Mouse (Mus musculus) stomach, embryonic 14.5 days (tissue): ENCODE measurements at regions not wholly inside any gene's neighbourhood (a gene's known extent, or its start where the extent isn't known, plus 50 kb on each side); places are given as distances from the start of the nearest gene placed in this dataset.

Experiments used
- ATAC-seq: fragments of 200-750 bp; cut with Nextera tagmentation; 2 replicates; pipeline ENCODE4 v1.8.0; 2017; ENCODE audit warnings: low read depth, moderate TSS enrichment; ENCODE audit not compliant: insufficient number of reproducible peaks, insufficient read depth, low FRiP score
- H3K27ac ChIP-seq: fragments of 300-500 bp; sonication (generic); 2 replicates; pipeline ENCODE4 v1.5.1; 2014; ENCODE audit warnings: mild to moderate bottlenecking, low read length, moderate library complexity, mixed read lengths
- H3K27me3 ChIP-seq: fragments of 300-500 bp; sonication (generic); 2 replicates; pipeline ENCODE4 v1.6.1; 2014; ENCODE audit warnings: low read length, control low read depth, mixed read lengths; ENCODE audit not compliant: control insufficient read depth, insufficient read depth
- H3K36me3 ChIP-seq: fragments of 300-500 bp; sonication (generic); 2 replicates; pipeline ENCODE4 v1.6.1; 2014; ENCODE audit warnings: mild to moderate bottlenecking, control low read depth, low read length, moderate library complexity, mixed read lengths; ENCODE audit not compliant: control insufficient read depth, insufficient read depth
- H3K4me1 ChIP-seq: fragments of 300-500 bp; sonication (generic); 2 replicates; pipeline ENCODE4 v1.6.1; 2014; ENCODE audit warnings: low read length, control low read depth, mixed read lengths; ENCODE audit not compliant: control insufficient read depth, insufficient read depth
- H3K4me2 ChIP-seq: fragments of 300-500 bp; sonication (generic); replicated peaks from 2 replicates; pipeline ENCODE4 v1.6.1; 2014; ENCODE audit warnings: low read depth, low read length, control low read depth
- H3K4me3 ChIP-seq: fragments of 300-500 bp; sonication (generic); 2 replicates; pipeline ENCODE4 v1.5.1; 2014; ENCODE audit warnings: low read depth, low read length, control low read depth
- H3K9ac ChIP-seq: fragments of 300-500 bp; sonication (generic); replicated peaks from 2 replicates; pipeline ENCODE4 v1.6.1; 2014; ENCODE audit warnings: low read depth, mild to moderate bottlenecking, control low read depth, low read length, moderate library complexity, mixed read lengths
- H3K9me3 ChIP-seq: fragments of 300-500 bp; sonication (generic); 2 replicates; pipeline ENCODE4 v1.6.1; 2016; ENCODE audit warnings: low read depth, low read length, control low read depth; ENCODE audit not compliant: control insufficient read depth
- WGBS: fragments of 180-500 bp; shearing (Covaris S2); extraction: QIAGEN DNeasy Blood & Tissue Kit; methylation state at CpG from one replicate; pipeline ENCODE4 v1.1.7; 2014; 5-methylcytosine and 5-hydroxymethylcytosine counted together

DNA sequence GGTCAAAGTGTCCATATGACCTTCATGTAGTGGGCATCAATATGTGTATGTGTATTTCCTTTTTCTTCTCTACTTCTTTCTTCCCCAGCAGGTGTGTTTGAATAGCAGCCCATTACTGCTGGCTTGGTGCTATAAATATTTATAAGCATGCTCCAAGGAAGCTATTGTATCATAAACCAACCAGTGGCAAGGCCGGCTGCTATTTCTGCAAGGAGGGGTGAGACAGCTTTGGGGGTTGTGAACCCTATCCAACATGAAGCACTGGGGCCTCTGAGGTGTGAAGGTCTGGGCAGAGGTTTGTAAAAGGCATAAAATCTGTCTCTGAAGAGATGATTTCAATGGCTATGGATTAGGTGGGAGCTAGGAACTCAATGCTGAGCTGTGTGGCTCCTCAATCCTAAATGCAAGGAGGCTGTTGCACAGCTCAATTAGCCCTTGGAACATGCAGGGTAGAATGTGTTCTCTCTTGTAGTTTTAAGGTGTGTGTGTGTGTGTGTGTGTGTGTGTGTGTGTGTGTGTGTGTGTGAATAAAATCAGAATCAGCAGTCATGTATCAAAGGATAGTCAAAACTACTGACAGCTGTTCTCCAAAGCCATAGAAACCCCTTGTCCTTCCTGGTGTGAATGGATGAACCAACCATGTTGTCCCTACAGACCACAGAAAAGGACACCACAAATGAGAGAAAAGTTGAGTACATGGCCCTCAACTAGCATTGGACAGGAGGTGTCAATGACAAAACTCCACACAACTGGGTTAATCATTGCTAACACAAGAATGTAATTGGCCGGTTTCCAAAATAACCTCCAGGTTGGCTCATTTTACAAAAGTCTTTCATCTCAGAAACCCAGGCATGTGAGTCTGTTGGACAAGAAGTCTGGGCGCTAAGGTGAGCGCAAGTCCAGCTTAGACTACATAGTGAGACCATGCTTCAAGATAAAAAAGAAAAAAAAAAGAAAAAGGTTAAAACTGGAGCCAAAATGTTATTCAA lies 809.0 kb downstream of the Ntrk3 start:
- Histone ChIP-seq H3K4me3 (no peak overlapping the region), H3K36me3 (no peaks in the 10 kb centered on the region), H3K9ac (no peak overlapping the region), H3K27me3 (no peaks in the 10 kb centered on the region), H3K9me3 (no peaks in the 10 kb centered on the region), H3K4me1 (no peaks in the 10 kb centered on the region), H3K27ac (no peak overlapping the region), H3K4me2 (no peak overlapping the region)
- 70% methylated on average over 4 of the region's 4 CpGs for WGBS
- no peak for ATAC-seq

- no peaks in the 10 kb centered on the region for H3K27me3 ChIP-seq
- H3K4me1 ChIP-seq = no peaks in the 10 kb centered on the region
- no peak overlapping the region for H3K4me2 ChIP-seq
- WGBS = 75% methylated on average over 7 of the region's 7 CpGs
- no peak overlapping the region for H3K27ac ChIP-seq
- no peak overlapping the region for H3K4me3 ChIP-seq
- ATAC-seq = no peak
- H3K9me3 ChIP-seq = no peaks in the 10 kb centered on the region
- H3K36me3 ChIP-seq = no peaks in the 10 kb centered on the region
- H3K9ac ChIP-seq = no peak overlapping the region
Measured at GRCm38 (mm10) chr7:77899231-77899630, 838.6 kb downstream of the Ntrk3 start.

- Histone ChIP-seq H3K36me3 (no peaks in the 10 kb centered on the region), H3K9ac (no peak overlapping the region), H3K27ac (no peak overlapping the region), H3K4me1 (no peaks in the 10 kb centered on the region), H3K4me3 (no peak overlapping the region), H3K27me3 (no peaks in the 10 kb centered on the region), H3K9me3 (no peaks in the 10 kb centered on the region), H3K4me2 (no peak overlapping the region)
- WGBS = 50% methylated on average over 2 of the region's 2 CpGs
- ATAC-seq = no peak
Measured at GRCm38 (mm10) chr7:77888543-77888942, 849.3 kb downstream of the Ntrk3 start.

- Histone ChIP-seq H3K4me1 (no peaks in the 10 kb centered on the region), H3K4me2 (no peak overlapping the region), H3K27ac (no peak overlapping the region), H3K36me3 (no peaks in the 10 kb centered on the region), H3K4me3 (no peak overlapping the region), H3K9me3 (no peaks in the 10 kb centered on the region), H3K27me3 (no peaks in the 10 kb centered on the region), H3K9ac (no peak overlapping the region)
- no peak for ATAC-seq
- WGBS = 89% methylated on average over 5 of the region's 5 CpGs
Measured at GRCm38 (mm10) chr7:77882605-77883354, 855.0 kb downstream of the Ntrk3 start.

DNA sequence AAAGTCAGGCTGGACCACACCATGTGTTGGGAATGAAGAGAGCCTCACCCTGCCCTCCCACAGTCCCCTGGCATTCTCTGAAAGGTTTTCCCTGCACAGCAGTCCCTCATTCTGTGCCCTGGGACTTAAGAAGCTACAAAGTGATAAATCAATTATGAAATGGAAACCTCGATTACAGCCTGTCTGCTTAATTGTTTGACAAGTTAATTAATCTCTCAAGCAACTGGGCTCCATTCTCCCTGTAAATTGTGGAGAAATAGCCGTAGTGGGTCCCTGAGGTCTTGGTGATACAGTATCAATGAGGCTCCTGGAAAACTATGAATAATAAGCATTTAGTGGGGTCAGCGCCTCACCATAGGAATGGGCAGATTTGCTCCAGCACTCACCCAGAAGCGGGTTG lies 870.3 kb downstream of the Ntrk3 start:
- Histone ChIP-seq H3K9me3 (no peaks in the 10 kb centered on the region), H3K9ac (no peak overlapping the region), H3K27ac (no peak overlapping the region), H3K4me3 (no peak overlapping the region), H3K4me2 (no peak overlapping the region), H3K4me1 (no peaks in the 10 kb centered on the region), H3K27me3 (no peaks in the 10 kb centered on the region), H3K36me3 (no peaks in the 10 kb centered on the region)
- ATAC-seq = no peak
- 49% methylated on average over 4 of the region's 4 CpGs for WGBS

DNA sequence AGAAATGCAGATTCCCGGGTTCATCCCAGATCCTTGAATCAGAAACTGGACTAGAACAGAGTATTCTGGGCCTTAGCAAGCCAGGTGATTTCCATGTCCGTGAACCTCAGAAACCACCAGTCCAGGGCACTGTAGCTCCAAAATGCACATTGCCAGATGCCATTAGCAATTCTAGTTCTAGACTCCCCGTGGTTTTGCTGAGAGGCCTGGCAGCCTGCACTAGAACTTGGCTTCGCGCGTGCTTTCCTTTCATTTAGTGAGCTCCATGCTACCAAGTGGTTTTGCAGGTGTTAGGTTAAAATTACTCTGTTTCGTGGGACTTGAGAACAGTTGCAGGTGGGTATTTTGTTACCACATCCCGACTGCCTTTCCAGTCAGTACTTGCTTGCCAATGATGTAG lies 876.0 kb downstream of the Ntrk3 start:
- H3K27ac ChIP-seq = no peak overlapping the region
- 88% methylated on average over 8 of the region's 8 CpGs for WGBS

GRCm38 (mm10) chr7:77858436-77858835 lies 879.4 kb downstream of the Ntrk3 start:
- no peak overlapping the region for H3K4me2 ChIP-seq
- H3K4me3 ChIP-seq = no peak overlapping the region
- ATAC-seq = peak; percentile 58; the same call in 1 of the 2 replicates
- 0 out of 2 replicates have a peak, but pooled peaks cover 4% of the 10 kb centered on the region for H3K4me1 ChIP-seq
- no peak overlapping the region for H3K9ac ChIP-seq
- WGBS = 16% methylated on average over 4 of the region's 4 CpGs
- no peaks in the 10 kb centered on the region for H3K9me3 ChIP-seq
- no peaks in the 10 kb centered on the region for H3K27me3 ChIP-seq
- H3K36me3 ChIP-seq = no peaks in the 10 kb centered on the region
- H3K27ac ChIP-seq = no peak overlapping the region

More for the DNA sequence above, 876.0 kb downstream of the Ntrk3 start:
- ATAC-seq = no peak
- Histone ChIP-seq H3K4me3 (no peak overlapping the region), H3K9me3 (no peaks in the 10 kb centered on the region), H3K4me1 (0 out of 2 replicates have a peak, but pooled peaks cover 4% of the 10 kb centered on the region), H3K36me3 (no peaks in the 10 kb centered on the region), H3K9ac (no peak overlapping the region), H3K27me3 (no peaks in the 10 kb centered on the region), H3K4me2 (no peak overlapping the region)

DNA sequence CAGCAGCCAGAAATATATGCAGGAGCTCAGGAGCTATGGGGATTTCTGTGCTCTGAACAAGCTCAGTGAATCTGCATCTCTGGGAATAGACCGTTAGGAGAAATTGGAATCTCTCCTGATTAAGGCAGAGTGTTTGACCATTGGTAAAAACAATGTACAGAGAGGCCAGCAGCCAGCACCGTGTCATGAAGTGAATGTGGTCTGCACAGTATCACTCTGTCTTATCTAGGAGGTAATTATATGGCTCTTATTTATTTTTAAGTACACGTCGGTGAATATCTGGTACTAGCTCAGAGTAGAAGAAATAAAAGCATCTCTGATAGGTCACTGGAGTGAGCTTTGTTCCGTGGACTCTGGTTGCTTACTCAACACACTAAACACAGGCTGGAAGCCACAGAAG lies 879.8 kb downstream of the Ntrk3 start:
- no peak overlapping the region for H3K9ac ChIP-seq
- H3K4me3 ChIP-seq = no peak overlapping the region
- no peaks in the 10 kb centered on the region for H3K36me3 ChIP-seq
- H3K27ac ChIP-seq = no peak overlapping the region
- no peaks in the 10 kb centered on the region for H3K27me3 ChIP-seq
- 0 out of 2 replicates have a peak, but pooled peaks cover 4% of the 10 kb centered on the region for H3K4me1 ChIP-seq
- H3K9me3 ChIP-seq = no peaks in the 10 kb centered on the region
- 17% methylated on average over 5 of the region's 5 CpGs for WGBS
- H3K4me2 ChIP-seq = no peak overlapping the region
- ATAC-seq = 0 out of 2 replicates have a peak, but pooled peaks have one; percentile 37
